ENCODE assay signal across 7 mouse cellular contexts in genomic region chr3:156562424-156562785, GRCm38 (mm10). TPM values are rescaled to one million over a fixed set of nuclear protein-coding genes. Genes with fewer than 3 reads are reported as not detected.
A peak's percentile ranks its signal among the peaks of the same experiment; 100 is the strongest.
DNase-seq lines count a peak whose midpoint lies in the region; ATAC-seq and TF ChIP-seq lines count a peak whose summit lies in the region.

No protein-coding gene starts in this region.

- peak overlapping the region; percentile 100 for H3K27ac ChIP-seq in layer of hippocampus, adult 2 months
- peak overlapping the region; percentile 95 for H3K27ac ChIP-seq in forebrain, embryonic 12.5 days
- H3K27ac ChIP-seq in liver, embryonic 13.5 days: no peak overlapping the region

- peaks cover 25% of the 10 kb centered on the region for H3K4me1 ChIP-seq in forebrain, embryonic 12.5 days
- no peaks in the 10 kb centered on the region for H3K4me1 ChIP-seq in liver, embryonic 13.5 days (replicated peaks)

- 1% methylated on average over 10 of the region's 10 CpGs for WGBS in forebrain, embryonic 12.5 days
- 6% methylated on average over 10 of the region's 10 CpGs for WGBS in liver, embryonic 13.5 days (ENCODE audit: insufficient replicate concordance)

- H3K36me3 ChIP-seq in forebrain, embryonic 12.5 days (replicated peaks): no peaks in the 10 kb centered on the region
- no peaks in the 10 kb centered on the region for H3K36me3 ChIP-seq in liver, embryonic 13.5 days

- TF ChIP-seq CTCF in layer of hippocampus, adult 2 months (conservative IDR thresholded peaks at IDR 0.05): no peak

- H3K27me3 ChIP-seq in forebrain, embryonic 12.5 days: peaks cover 11% of the 10 kb centered on the region; the same call in 1 of the 2 replicates
- H3K27me3 ChIP-seq in liver, embryonic 13.5 days: peaks cover 49% of the 10 kb centered on the region

- H3K4me2 ChIP-seq in forebrain, embryonic 12.5 days: peak overlapping the region; percentile 88
- peak overlapping the region; percentile 58 for H3K4me2 ChIP-seq in liver, embryonic 13.5 days

- H3K4me3 ChIP-seq in layer of hippocampus, adult 2 months: peak overlapping the region; percentile 94
- H3K4me3 ChIP-seq in forebrain, embryonic 12.5 days (replicated peaks): peak overlapping the region; percentile 63
- H3K4me3 ChIP-seq in liver, embryonic 13.5 days (replicated peaks): peak overlapping the region; percentile 43

- no peak for DNase-seq in layer of hippocampus, adult 2 months (ENCODE audit: low spot score in 2 of 2)
- no peak for DNase-seq in layer of hippocampus, adult 9-11 months
- peak; percentile 33 for DNase-seq in embryo, embryonic 10.5 days (ENCODE audit: low spot score)
- no peak for DNase-seq in liver, embryonic 13.5 days
- DNase-seq in ovary, postnatal 14 days (ENCODE audit: low spot score): no peak

- peak; percentile 2 for ATAC-seq in forebrain, embryonic 12.5 days (ENCODE audit: low FRiP score)
- ATAC-seq in liver, embryonic 13.5 days (ENCODE audit: low read depth): no peak
- no peak for ATAC-seq in cerebellum, adult (ENCODE audit: insufficient number of reproducible peaks, low FRiP score, low TSS enrichment)

- peak overlapping the region; percentile 79 for H3K9ac ChIP-seq in forebrain, embryonic 12.5 days
- H3K9ac ChIP-seq in liver, embryonic 13.5 days: no peak overlapping the region

- no peaks in the 10 kb centered on the region for H3K9me3 ChIP-seq in forebrain, embryonic 12.5 days
- H3K9me3 ChIP-seq in liver, embryonic 13.5 days (replicated peaks): no peaks in the 10 kb centered on the region

RNA-seq across cellular contexts. Expression of gene Negr1, which starts 0.8 kb away (rescaled TPM):
- total RNA-seq in layer of hippocampus, adult 2 months (2021): 100 to 1,000 TPM; 137 to 142 TPM
- polyA plus RNA-seq in forebrain, embryonic 12.5 days (2016; fragmentation: Nextera tagmentation; extraction: Ambion mirVana): 13.8 and 16.2 TPM in 2 replicates
- 0.09 and 0.12 TPM in 2 replicates for polyA plus RNA-seq in liver, embryonic 13.5 days (2015; fragmentation: Nextera tagmentation; extraction: Ambion mirVana)

Comparison
In these comparisons a context has a peak if more than half of its experiments do, and no peak if none do; other contexts are left out.
1. H3K4me3 ChIP-seq: peak in every context shown above with its lines; median percentile 94 in layer of hippocampus, adult 2 months; 63 in forebrain, embryonic 12.5 days; 43 in liver, embryonic 13.5 days.
2. RNA of gene Negr1, which starts 0.8 kb away (polyA plus RNA-seq): 13.8 to 16.2 TPM in forebrain, embryonic 12.5 days; 0.09 to 0.12 TPM in liver, embryonic 13.5 days; every median in the first group is over 10 times any median in the second.